Mouse (Mus musculus) liver, embryonic 11.5 days (tissue): ENCODE measurements around the gene Hltf. TPM values are rescaled to one million over a fixed set of nuclear protein-coding genes. Genes with fewer than 3 reads are reported as not detected.

Experiments used
- ATAC-seq: fragments of 200-750 bp; cut with Nextera tagmentation; replicated peaks from 2 replicates; pipeline ENCODE4 v1.8.0; 2017; ENCODE audit warnings: moderate number of reproducible peaks, mild to moderate bottlenecking, moderate TSS enrichment, moderate library complexity; ENCODE audit not compliant: low FRiP score
- DNase-seq: peaks from one replicate; pipeline ENCODE4 v3.0.0-alpha.2; 2017; ENCODE audit warnings: low spot score
- H3K27ac ChIP-seq: fragments of 300-500 bp; sonication (generic); 2 replicates; pipeline ENCODE4 v1.5.1; 2014; ENCODE audit warnings: mild to moderate bottlenecking, low read depth, low read length, control low read depth
- H3K27me3 ChIP-seq: fragments of 300-500 bp; sonication (generic); replicated peaks from 2 replicates; pipeline ENCODE4 v1.6.1; 2014; ENCODE audit warnings: low read length, mixed read lengths; ENCODE audit not compliant: control insufficient read depth, insufficient read depth
- H3K36me3 ChIP-seq: fragments of 300-500 bp; sonication (generic); 2 replicates; pipeline ENCODE4 v1.6.1; 2014; ENCODE audit warnings: mild to moderate bottlenecking, low read length, moderate library complexity, mixed read lengths; ENCODE audit not compliant: control insufficient read depth, insufficient read depth
- H3K4me1 ChIP-seq: fragments of 300-500 bp; sonication (generic); replicated peaks from 2 replicates; pipeline ENCODE4 v1.6.1; 2014; ENCODE audit warnings: low read length, mixed read lengths; ENCODE audit not compliant: control insufficient read depth, insufficient read depth
- H3K4me2 ChIP-seq: fragments of 300-500 bp; sonication (generic); 2 replicates; pipeline ENCODE4 v1.6.1; 2014; ENCODE audit warnings: mild to moderate bottlenecking, control low read depth, moderate library complexity
- H3K4me3 ChIP-seq: fragments of 300-500 bp; sonication (generic); 2 replicates; pipeline ENCODE4 v1.5.1; 2014; ENCODE audit warnings: low read depth, low read length, control low read depth
- H3K9ac ChIP-seq: fragments of 300-500 bp; sonication (generic); 2 replicates; pipeline ENCODE4 v1.6.1; 2014; ENCODE audit warnings: low read depth, low read length, control low read depth
- H3K9me3 ChIP-seq: fragments of 300-500 bp; sonication (generic); 2 replicates; pipeline ENCODE4 v1.6.1; 2016; ENCODE audit warnings: low read length, inconsistent platforms, mixed read lengths; ENCODE audit not compliant: control insufficient read depth
- WGBS: fragments of 180-500 bp; shearing (Covaris S2); extraction: QIAGEN DNeasy Blood & Tissue Kit; methylation state at CpG from one replicate; pipeline ENCODE4 v1.1.7; 2014; 5-methylcytosine and 5-hydroxymethylcytosine counted together
- polyA plus RNA-seq: library from polyadenylated mRNA; unstranded; fragments of >200 nt; fragmentation: Nextera tagmentation; extraction: Ambion mirVana; gene quantifications from 2 replicates; pipeline ENCODE4 v1.2.1, GENCODE M21; 2014

The Hltf gene
- polyA plus RNA-seq, 1 experiment from 2014 or later: 21.2 TPM

GRCm38 (mm10) chr3:20058197-20058541 lies 558 bp downstream of the Hltf start:
- H3K4me3 ChIP-seq: peak overlapping the region; percentile 87
- no peaks in the 10 kb centered on the region for H3K9me3 ChIP-seq
- ATAC-seq (no peak), DNase-seq (no peak)
- no peak overlapping the region for H3K27ac ChIP-seq
- WGBS: 1% methylated on average over 7 of the region's 9 CpGs
- peak overlapping the region; percentile 80 for H3K4me2 ChIP-seq
- peak overlapping the region; percentile 56 for H3K9ac ChIP-seq
- no peaks in the 10 kb centered on the region; the same call in 1 of the 2 replicates for H3K4me1 ChIP-seq
- no peaks in the 10 kb centered on the region for H3K27me3 ChIP-seq
- peaks cover 3% of the 10 kb centered on the region; the same call in 1 of the 2 replicates for H3K36me3 ChIP-seq

GRCm38 (mm10) chr3:20076145-20077053 lies 18.8 kb downstream of the Hltf start:
- Histone ChIP-seq H3K27ac (no peak overlapping the region), H3K36me3 (no peaks in the 10 kb centered on the region), H3K4me2 (no peak overlapping the region), H3K9me3 (no peaks in the 10 kb centered on the region), H3K4me1 (no peaks in the 10 kb centered on the region), H3K27me3 (no peaks in the 10 kb centered on the region), H3K4me3 (no peak overlapping the region), H3K9ac (no peak overlapping the region)
- DNase-seq (no peak), ATAC-seq (0 out of 2 replicates have a peak, but pooled peaks have one; percentile 26)
- WGBS: 80% methylated on average over 11 of the region's 11 CpGs

- Histone ChIP-seq H3K4me3 (no peak overlapping the region), H3K9me3 (no peaks in the 10 kb centered on the region), H3K27ac (no peak overlapping the region), H3K9ac (no peak overlapping the region), H3K4me2 (no peak overlapping the region), H3K4me1 (no peaks in the 10 kb centered on the region), H3K27me3 (no peaks in the 10 kb centered on the region), H3K36me3 (no peaks in the 10 kb centered on the region)
- DNase-seq (no peak), ATAC-seq (no peak)
- WGBS: 73% methylated on average over 3 of the region's 3 CpGs
Measured at GRCm38 (mm10) chr3:20082161-20082560, 24.6 kb downstream of the Hltf start.

GRCm38 (mm10) chr3:20103830-20104229 lies 46.2 kb downstream of the Hltf start:
- WGBS: 75% methylated on average over 3 of the region's 3 CpGs

GRCm38 (mm10) chr3:20104318-20104717 lies 46.7 kb downstream of the Hltf start:
- H3K4me3 ChIP-seq: no peak overlapping the region
- no peaks in the 10 kb centered on the region for H3K27me3 ChIP-seq
- ATAC-seq: no peak; the same call in 1 of the 2 replicates
- no peak overlapping the region for H3K9ac ChIP-seq
- no peaks in the 10 kb centered on the region for H3K4me1 ChIP-seq
- 69% methylated on average over 8 of the region's 8 CpGs for WGBS
- H3K36me3 ChIP-seq: 0 out of 2 replicates have a peak, but pooled peaks cover 2% of the 10 kb centered on the region
- DNase-seq: no peak
- H3K27ac ChIP-seq: no peak overlapping the region
- no peaks in the 10 kb centered on the region for H3K9me3 ChIP-seq
- no peak overlapping the region for H3K4me2 ChIP-seq

More at GRCm38 (mm10) chr3:20103830-20104229, 46.2 kb downstream of the Hltf start:
- H3K4me3 ChIP-seq: no peak overlapping the region
- no peaks in the 10 kb centered on the region for H3K9me3 ChIP-seq
- DNase-seq (no peak), ATAC-seq (no peak)
- H3K36me3 ChIP-seq: 0 out of 2 replicates have a peak, but pooled peaks cover 2% of the 10 kb centered on the region
- H3K27ac ChIP-seq: no peak overlapping the region
- no peaks in the 10 kb centered on the region for H3K27me3 ChIP-seq
- H3K4me1 ChIP-seq: no peaks in the 10 kb centered on the region
- no peak overlapping the region for H3K9ac ChIP-seq
- H3K4me2 ChIP-seq: no peak overlapping the region

GRCm38 (mm10) chr3:20104776-20105175 lies 47.2 kb downstream of the Hltf start:
- ATAC-seq (no peak), DNase-seq (no peak)
- Histone ChIP-seq H3K4me1 (no peaks in the 10 kb centered on the region), H3K9ac (no peak overlapping the region), H3K27ac (no peak overlapping the region), H3K9me3 (no peaks in the 10 kb centered on the region), H3K4me3 (no peak overlapping the region), H3K27me3 (no peaks in the 10 kb centered on the region), H3K4me2 (no peak overlapping the region), H3K36me3 (0 out of 2 replicates have a peak, but pooled peaks cover 3% of the 10 kb centered on the region)
- 49% methylated on average over 2 of the region's 2 CpGs for WGBS

- Histone ChIP-seq H3K4me3 (no peak overlapping the region), H3K36me3 (peaks cover 2% of the 10 kb centered on the region; the same call in 1 of the 2 replicates), H3K9me3 (no peaks in the 10 kb centered on the region), H3K9ac (no peak overlapping the region), H3K4me1 (no peaks in the 10 kb centered on the region), H3K4me2 (no peak overlapping the region), H3K27me3 (no peaks in the 10 kb centered on the region), H3K27ac (no peak overlapping the region)
- no peak for DNase-seq
- no peak for ATAC-seq
- 91% methylated on average over 5 of the region's 5 CpGs for WGBS
Measured at GRCm38 (mm10) chr3:20108881-20109280, 51.3 kb downstream of the Hltf start.

- H3K4me1 ChIP-seq: no peaks in the 10 kb centered on the region
- H3K9me3 ChIP-seq: no peaks in the 10 kb centered on the region
- no peak for DNase-seq
- H3K27ac ChIP-seq: no peak overlapping the region
- 77% methylated on average over 2 of the region's 2 CpGs for WGBS
- no peak for ATAC-seq
- no peaks in the 10 kb centered on the region for H3K27me3 ChIP-seq
- no peak overlapping the region for H3K9ac ChIP-seq
- H3K36me3 ChIP-seq: peaks cover 5% of the 10 kb centered on the region; the same call in 1 of the 2 replicates
- H3K4me3 ChIP-seq: no peak overlapping the region
- H3K4me2 ChIP-seq: no peak overlapping the region
Measured at GRCm38 (mm10) chr3:20111913-20112312, 54.3 kb downstream of the Hltf start.
